Mouse (Mus musculus): ENCODE measurements around the gene Shmt2. TPM values are rescaled to one million over a fixed set of nuclear protein-coding genes. Genes with fewer than 3 reads are reported as not detected.

Gene Shmt2
- polyA plus RNA-seq, 1 experiment, result 67.4 TPM

- no peaks in the 10 kb centered on the region for H3K27me3 ChIP-seq (ENCODE audit: control insufficient read depth, insufficient read depth, low read length, poor library complexity, severe bottlenecking)
- TF ChIP-seq EP300 (IDR thresholded peaks at IDR 0.05; ENCODE audit: insufficient read depth, low read depth, low read length) (no peak), CTCF (IDR thresholded peaks at IDR 0.05; ENCODE audit: low read depth, low read length) (no peak), POLR2A (IDR thresholded peaks at IDR 0.05; ENCODE audit: insufficient read depth, low read length) (no peak)
Observed at GRCm38 (mm10) chr10:127520714-127521357, 1.4 kb downstream of the Shmt2 start.

GRCm38 (mm10) chr10:127519903-127520713 is 2.1 kb downstream of the Shmt2 start:
- TF ChIP-seq CTCF (IDR thresholded peaks at IDR 0.05; ENCODE audit: low read depth, low read length) (no peak), EP300 (IDR thresholded peaks at IDR 0.05; ENCODE audit: insufficient read depth, low read depth, low read length) (no peak), POLR2A (IDR thresholded peaks at IDR 0.05; ENCODE audit: insufficient read depth, low read length) (no peak)
- Histone ChIP-seq H3K9me3 (replicated peaks; ENCODE audit: control insufficient read depth, insufficient read depth, low read length, poor library complexity, severe bottlenecking) (no peaks in the 10 kb centered on the region), H3K4me1 (ENCODE audit: control insufficient read depth, insufficient read depth, low read length) (peaks cover 4% of the 10 kb centered on the region), H3K36me3 (ENCODE audit: control insufficient read depth, insufficient read depth, low read length, poor library complexity, severe bottlenecking) (peaks cover 9% of the 10 kb centered on the region), H3K4me3 (ENCODE audit: low read depth, low read length) (peak overlapping the region; percentile 29), H3K27ac (ENCODE audit: insufficient read depth, low read length) (no peak overlapping the region), H3K9ac (ENCODE audit: low read depth, poor library complexity, severe bottlenecking) (no peak overlapping the region), H3K27me3 (ENCODE audit: control insufficient read depth, insufficient read depth, low read length, poor library complexity, severe bottlenecking) (no peaks in the 10 kb centered on the region)

More at GRCm38 (mm10) chr10:127520714-127521357, 1.4 kb downstream of the Shmt2 start:
- H3K4me1 ChIP-seq (ENCODE audit: control insufficient read depth, insufficient read depth, low read length), result no peaks in the 10 kb centered on the region
- H3K36me3 ChIP-seq (ENCODE audit: control insufficient read depth, insufficient read depth, low read length, poor library complexity, severe bottlenecking), result peaks cover 9% of the 10 kb centered on the region
- H3K9me3 ChIP-seq (replicated peaks; ENCODE audit: control insufficient read depth, insufficient read depth, low read length, poor library complexity, severe bottlenecking), result no peaks in the 10 kb centered on the region
- peak overlapping the region; percentile 70 for H3K4me3 ChIP-seq (ENCODE audit: low read depth, low read length)
- H3K27ac ChIP-seq (ENCODE audit: insufficient read depth, low read length), result no peak overlapping the region
- peak overlapping the region; percentile 87 for H3K9ac ChIP-seq (ENCODE audit: low read depth, poor library complexity, severe bottlenecking)

- no peak overlapping the region for H3K9ac ChIP-seq (ENCODE audit: low read depth, poor library complexity, severe bottlenecking)
- H3K4me1 ChIP-seq (ENCODE audit: control insufficient read depth, insufficient read depth, low read length), result peaks cover 7% of the 10 kb centered on the region
- H3K36me3 ChIP-seq (ENCODE audit: control insufficient read depth, insufficient read depth, low read length, poor library complexity, severe bottlenecking), result peaks cover 9% of the 10 kb centered on the region
- H3K27ac ChIP-seq (ENCODE audit: insufficient read depth, low read length), result no peak overlapping the region
- no peaks in the 10 kb centered on the region for H3K27me3 ChIP-seq (ENCODE audit: control insufficient read depth, insufficient read depth, low read length, poor library complexity, severe bottlenecking)
- H3K9me3 ChIP-seq (replicated peaks; ENCODE audit: control insufficient read depth, insufficient read depth, low read length, poor library complexity, severe bottlenecking), result no peaks in the 10 kb centered on the region
- H3K4me3 ChIP-seq (ENCODE audit: low read depth, low read length), result no peak overlapping the region
- no peak for TF ChIP-seq CTCF (IDR thresholded peaks at IDR 0.05; ENCODE audit: low read depth, low read length)
- no peak for TF ChIP-seq EP300 (IDR thresholded peaks at IDR 0.05; ENCODE audit: insufficient read depth, low read depth, low read length)
- TF ChIP-seq POLR2A (IDR thresholded peaks at IDR 0.05; ENCODE audit: insufficient read depth, low read length), result no peak
Observed at GRCm38 (mm10) chr10:127519041-127519701, 3.1 kb downstream of the Shmt2 start.

- H3K9me3 ChIP-seq (replicated peaks; ENCODE audit: control insufficient read depth, insufficient read depth, low read length, poor library complexity, severe bottlenecking), result no peaks in the 10 kb centered on the region
- H3K27ac ChIP-seq (ENCODE audit: insufficient read depth, low read length), result no peak overlapping the region
- H3K36me3 ChIP-seq (ENCODE audit: control insufficient read depth, insufficient read depth, low read length, poor library complexity, severe bottlenecking), result peaks cover 9% of the 10 kb centered on the region
- no peak for TF ChIP-seq CTCF (IDR thresholded peaks at IDR 0.05; ENCODE audit: low read depth, low read length)
- TF ChIP-seq EP300 (IDR thresholded peaks at IDR 0.05; ENCODE audit: insufficient read depth, low read depth, low read length), result no peak
- TF ChIP-seq POLR2A (IDR thresholded peaks at IDR 0.05; ENCODE audit: insufficient read depth, low read length), result no peak
- H3K4me3 ChIP-seq (ENCODE audit: low read depth, low read length), result no peak overlapping the region
- no peak overlapping the region for H3K9ac ChIP-seq (ENCODE audit: low read depth, poor library complexity, severe bottlenecking)
- H3K4me1 ChIP-seq (ENCODE audit: control insufficient read depth, insufficient read depth, low read length), result peaks cover 7% of the 10 kb centered on the region
- no peaks in the 10 kb centered on the region for H3K27me3 ChIP-seq (ENCODE audit: control insufficient read depth, insufficient read depth, low read length, poor library complexity, severe bottlenecking)
Observed at GRCm38 (mm10) chr10:127517941-127518340, 4.3 kb downstream of the Shmt2 start.

GRCm38 (mm10) chr10:127516576-127517260 is 5.5 kb downstream of the Shmt2 start:
- peaks cover 9% of the 10 kb centered on the region for H3K36me3 ChIP-seq (ENCODE audit: control insufficient read depth, insufficient read depth, low read length, poor library complexity, severe bottlenecking)
- H3K27ac ChIP-seq (ENCODE audit: insufficient read depth, low read length), result no peak overlapping the region
- no peaks in the 10 kb centered on the region for H3K27me3 ChIP-seq (ENCODE audit: control insufficient read depth, insufficient read depth, low read length, poor library complexity, severe bottlenecking)
- TF ChIP-seq POLR2A (IDR thresholded peaks at IDR 0.05; ENCODE audit: insufficient read depth, low read length) (no peak), EP300 (IDR thresholded peaks at IDR 0.05; ENCODE audit: insufficient read depth, low read depth, low read length) (peak; percentile 78)
- peak overlapping the region; percentile 31; the same call in 1 of the 2 replicates for H3K4me3 ChIP-seq (ENCODE audit: low read depth, low read length)
- no peak overlapping the region for H3K9ac ChIP-seq (ENCODE audit: low read depth, poor library complexity, severe bottlenecking)
- peaks cover 7% of the 10 kb centered on the region for H3K4me1 ChIP-seq (ENCODE audit: control insufficient read depth, insufficient read depth, low read length)
- H3K9me3 ChIP-seq (replicated peaks; ENCODE audit: control insufficient read depth, insufficient read depth, low read length, poor library complexity, severe bottlenecking), result no peaks in the 10 kb centered on the region

Data from ES-Bruce4 (cell line).